Mouse (Mus musculus) WW6 (cell line): ENCODE data around the gene Clasp2.
"Not testable (repeated sequence)": the region's sequence is repeated elsewhere in the genome, so short reads cannot be mapped to it uniquely, and the experiment has no call there.

Experiments
- DNase-seq: peaks from one replicate; pipeline ENCODE4 v3.0.0-alpha.2; 2013; ENCODE audit warnings: low read depth, low spot score

Gene Clasp2

GRCm38 (mm10) chr9:113813086-113813485 lies 71.8 kb downstream of the Clasp2 start:
- DNase-seq: no peak

- DNase-seq: no peak
These were observed 74.6 kb downstream of the Clasp2 start for GRCm38 (mm10) chr9:113815836-113816235.

- no peak for DNase-seq
These were observed 80.9 kb downstream of the Clasp2 start for GRCm38 (mm10) chr9:113822150-113822549.

GRCm38 (mm10) chr9:113828719-113829118 lies 87.4 kb downstream of the Clasp2 start:
- no peak for DNase-seq

GRCm38 (mm10) chr9:113830219-113830618 lies 88.9 kb downstream of the Clasp2 start:
- no peak for DNase-seq

- no peak for DNase-seq
These were observed 92.2 kb downstream of the Clasp2 start for GRCm38 (mm10) chr9:113833481-113833880.

GRCm38 (mm10) chr9:113837001-113837400 lies 95.7 kb downstream of the Clasp2 start:
- DNase-seq: no peak

GRCm38 (mm10) chr9:113837461-113837860 lies 96.2 kb downstream of the Clasp2 start:
- no peak for DNase-seq

GRCm38 (mm10) chr9:113844029-113844428 lies 102.8 kb downstream of the Clasp2 start:
- DNase-seq: no peak

- no peak for DNase-seq
These were observed 114.2 kb downstream of the Clasp2 start for GRCm38 (mm10) chr9:113855441-113855840.

GRCm38 (mm10) chr9:113857281-113857928 lies 116.1 kb downstream of the Clasp2 start:
- no peak for DNase-seq

- DNase-seq: no peak
These were observed 116.7 kb downstream of the Clasp2 start for GRCm38 (mm10) chr9:113857929-113858440.

- DNase-seq: no peak
These were observed 118.1 kb downstream of the Clasp2 start for GRCm38 (mm10) chr9:113859420-113859819.

GRCm38 (mm10) chr9:113863370-113863999 lies 122.2 kb downstream of the Clasp2 start:
- no peak for DNase-seq

GRCm38 (mm10) chr9:113867951-113868350 lies 126.7 kb downstream of the Clasp2 start:
- no peak for DNase-seq

- DNase-seq: no peak
These were observed 153.6 kb downstream of the Clasp2 start for GRCm38 (mm10) chr9:113894903-113895302.

- no peak for DNase-seq
These were observed 161.9 kb downstream of the Clasp2 start for GRCm38 (mm10) chr9:113903136-113903535.

GRCm38 (mm10) chr9:113904315-113904714 lies 163.0 kb downstream of the Clasp2 start:
- not testable (repeated sequence) for DNase-seq

- no peak for DNase-seq
These were observed 174.5 kb downstream of the Clasp2 start for GRCm38 (mm10) chr9:113915789-113916188.

- no peak for DNase-seq
These were observed 181.4 kb downstream of the Clasp2 start for GRCm38 (mm10) chr9:113922677-113923076.

- no peak for DNase-seq
These were observed 183.6 kb downstream of the Clasp2 start for GRCm38 (mm10) chr9:113924883-113925282.

GRCm38 (mm10) chr9:113928591-113928990 lies 187.3 kb downstream of the Clasp2 start:
- no peak for DNase-seq

- no peak for DNase-seq
These were observed 188.4 kb downstream of the Clasp2 start for GRCm38 (mm10) chr9:113929676-113930075.
